Mouse (Mus musculus): ENCODE data around the gene A630076J17Rik.

DNA sequence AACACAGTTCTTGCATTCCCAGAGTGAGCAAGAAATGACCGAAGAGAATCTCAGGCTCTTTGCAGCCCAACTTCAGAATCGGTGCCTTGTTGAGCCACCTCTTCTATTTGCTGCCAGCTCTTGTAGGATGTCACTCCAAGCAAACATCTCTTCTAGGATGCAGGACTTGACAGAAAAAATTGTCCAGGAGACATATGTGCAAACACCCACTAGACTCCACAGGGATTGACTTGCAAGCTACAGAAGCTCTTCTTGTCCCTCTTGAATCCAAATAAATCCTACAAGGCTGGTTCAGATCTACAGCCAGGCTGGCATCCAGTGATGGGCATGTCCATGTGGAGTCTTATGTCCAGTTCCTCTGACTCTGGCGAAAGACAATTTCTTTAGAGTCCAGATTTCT, 26.0 kb upstream of the A630076J17Rik start:
- TF ChIP-seq TAL1 (IDR thresholded peaks at IDR 0.05; ENCODE audit: low read length) (no peak), GATA1 (IDR thresholded peaks at IDR 0.05; ENCODE audit: low read length) (no peak)

Data from erythroblast, embryonic 14.5 days (primary cell).